Mouse (Mus musculus): Measurements from ENCODE around the gene Fthl17d.
"Not testable (repeated sequence)": the region's sequence is repeated elsewhere in the genome, so short reads cannot be mapped to it uniquely, and the experiment has no call there.

Fthl17d gene

DNA sequence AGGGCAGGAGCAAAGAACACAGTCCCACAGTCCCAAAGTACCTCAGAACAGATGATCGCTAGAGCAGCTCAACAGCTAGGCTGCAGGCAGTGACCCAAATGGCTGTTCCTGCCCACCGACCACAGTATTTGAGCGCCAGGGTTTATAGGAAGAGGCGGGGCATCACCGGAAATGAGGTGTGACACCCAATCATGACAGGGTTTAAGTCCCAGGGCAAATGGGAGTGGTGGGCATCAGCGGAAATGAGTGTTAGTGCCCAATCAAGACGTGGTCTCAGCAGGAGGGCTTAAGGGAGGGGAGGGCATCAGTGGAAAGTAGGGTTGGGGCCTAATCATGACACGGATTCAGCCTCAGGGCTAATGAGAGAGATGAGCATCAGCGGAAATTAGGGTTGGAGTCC lies at the start of gene Fthl17d:
Gene Fthl17d (minus strand): TSS at position 101 of the 400 bp plus-strand sequence.
- not testable (repeated sequence) for DNase-seq (ENCODE audit: low spot score)

DNA sequence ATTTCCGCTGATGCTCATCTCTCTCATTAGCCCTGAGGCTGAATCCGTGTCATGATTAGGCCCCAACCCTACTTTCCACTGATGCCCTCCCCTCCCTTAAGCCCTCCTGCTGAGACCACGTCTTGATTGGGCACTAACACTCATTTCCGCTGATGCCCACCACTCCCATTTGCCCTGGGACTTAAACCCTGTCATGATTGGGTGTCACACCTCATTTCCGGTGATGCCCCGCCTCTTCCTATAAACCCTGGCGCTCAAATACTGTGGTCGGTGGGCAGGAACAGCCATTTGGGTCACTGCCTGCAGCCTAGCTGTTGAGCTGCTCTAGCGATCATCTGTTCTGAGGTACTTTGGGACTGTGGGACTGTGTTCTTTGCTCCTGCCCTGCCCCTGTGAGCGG lies 46.6 kb upstream of the Fthl17d start, which contains the start of gene Fthl17e:
Gene Fthl17e (plus strand): TSS at position 301 of the 400 bp plus-strand sequence.
- not testable (repeated sequence) for DNase-seq (ENCODE audit: low spot score)

DNA sequence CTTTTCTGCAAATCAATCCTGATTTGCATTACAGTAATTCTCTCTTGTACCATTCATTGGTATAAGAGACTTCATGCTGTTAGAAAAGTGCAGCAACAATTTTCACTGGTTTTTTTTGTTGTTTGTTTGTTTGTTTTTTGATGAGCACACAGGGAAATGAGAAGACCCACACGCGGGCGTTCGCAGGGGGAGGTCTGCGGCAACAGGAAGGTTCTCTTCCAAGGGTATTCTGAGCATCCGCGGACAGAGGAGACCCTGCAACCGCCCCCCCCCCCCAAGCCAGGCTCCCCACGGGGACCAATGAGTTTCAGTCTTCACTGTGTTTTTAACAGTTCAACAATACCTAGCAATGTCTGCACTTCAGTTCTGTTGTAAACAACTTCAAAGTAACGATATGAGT lies 32.9 kb upstream of the Fthl17d start:
- no peak for DNase-seq (ENCODE audit: low spot score)

DNA sequence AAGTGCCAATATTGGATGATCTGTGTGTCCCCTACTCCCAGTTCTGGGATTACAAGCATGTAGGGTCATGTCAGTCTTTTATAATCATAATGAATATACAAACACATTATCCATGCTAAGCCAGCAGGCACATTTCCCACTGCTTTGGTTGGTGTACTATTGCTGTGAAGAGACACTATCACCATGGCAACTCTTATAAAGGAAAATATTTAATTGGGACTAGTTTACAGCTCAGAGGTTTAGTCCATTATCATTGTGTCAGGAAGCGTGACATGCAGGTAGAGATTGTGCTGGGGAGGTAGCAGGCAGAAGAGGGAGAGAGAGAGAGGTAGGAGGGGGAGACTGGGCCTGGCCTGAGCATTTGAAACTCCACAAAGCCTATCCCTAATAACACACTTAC lies 29.5 kb upstream of the Fthl17d start:
- no peak for DNase-seq (ENCODE audit: low spot score)

DNA sequence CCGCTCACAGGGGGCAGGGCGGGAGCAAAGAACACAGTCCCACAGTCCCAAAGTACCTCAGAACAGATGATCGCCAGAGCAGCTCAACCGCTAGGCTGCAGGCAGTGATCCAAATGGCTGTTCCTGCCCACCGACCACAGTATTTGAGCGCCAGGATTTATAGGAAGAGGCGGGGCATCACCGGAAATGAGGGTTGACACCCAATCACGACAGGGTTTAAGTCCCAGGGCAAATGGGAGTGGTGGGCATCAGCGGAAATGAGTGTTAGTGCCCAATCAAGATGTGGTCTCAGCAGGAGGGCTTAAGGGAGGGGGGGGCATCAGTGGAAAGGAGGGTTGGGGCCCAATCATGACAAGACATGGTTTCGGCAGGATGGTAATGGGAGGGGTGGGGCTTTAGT lies 10.1 kb downstream of the Fthl17d start, which contains the start of gene Fthl17c:
Gene Fthl17c (minus strand): TSS at position 101 of the 400 bp plus-strand sequence.
- not testable (repeated sequence) for DNase-seq (ENCODE audit: low spot score)

DNA sequence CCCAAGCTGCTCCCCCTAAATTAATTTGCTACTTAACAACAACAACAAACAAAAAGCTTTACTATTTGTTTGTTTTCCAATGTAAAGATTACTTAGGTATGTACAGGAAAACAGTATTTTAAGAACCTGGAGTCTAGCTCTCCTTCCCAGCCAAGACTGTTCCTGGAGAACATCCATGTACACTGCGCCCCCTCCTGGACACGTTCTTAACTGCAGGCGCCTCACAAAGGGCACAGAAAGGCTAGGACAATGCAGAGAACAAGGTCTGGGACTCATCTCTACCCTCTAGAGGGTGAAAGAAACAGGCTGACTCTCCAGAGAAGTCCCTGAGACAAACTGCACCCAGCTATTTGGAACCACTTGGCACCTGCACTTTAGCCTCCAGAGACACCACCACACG lies 21.9 kb downstream of the Fthl17d start:
- DNase-seq (ENCODE audit: low spot score) = not testable (repeated sequence)

DNA sequence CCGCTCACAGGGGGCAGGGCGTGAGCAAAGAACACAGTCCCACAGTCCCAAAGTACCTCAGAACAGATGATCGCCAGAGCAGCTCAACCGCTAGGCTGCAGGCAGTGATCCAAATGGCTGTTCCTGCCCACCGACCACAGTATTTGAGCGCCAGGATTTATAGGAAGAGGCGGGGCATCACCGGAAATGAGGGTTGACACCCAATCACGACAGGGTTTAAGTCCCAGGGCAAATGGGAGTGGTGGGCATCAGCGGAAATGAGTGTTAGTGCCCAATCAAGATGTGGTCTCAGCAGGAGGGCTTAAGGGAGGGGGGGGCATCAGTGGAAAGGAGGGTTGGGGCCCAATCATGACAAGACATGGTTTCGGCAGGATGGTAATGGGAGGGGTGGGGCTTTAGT lies 23.7 kb downstream of the Fthl17d start, which contains the start of gene Fthl17b:
Gene Fthl17b (minus strand): TSS at position 101 of the 400 bp plus-strand sequence.
- not testable (repeated sequence) for DNase-seq (ENCODE audit: low spot score)

DNA sequence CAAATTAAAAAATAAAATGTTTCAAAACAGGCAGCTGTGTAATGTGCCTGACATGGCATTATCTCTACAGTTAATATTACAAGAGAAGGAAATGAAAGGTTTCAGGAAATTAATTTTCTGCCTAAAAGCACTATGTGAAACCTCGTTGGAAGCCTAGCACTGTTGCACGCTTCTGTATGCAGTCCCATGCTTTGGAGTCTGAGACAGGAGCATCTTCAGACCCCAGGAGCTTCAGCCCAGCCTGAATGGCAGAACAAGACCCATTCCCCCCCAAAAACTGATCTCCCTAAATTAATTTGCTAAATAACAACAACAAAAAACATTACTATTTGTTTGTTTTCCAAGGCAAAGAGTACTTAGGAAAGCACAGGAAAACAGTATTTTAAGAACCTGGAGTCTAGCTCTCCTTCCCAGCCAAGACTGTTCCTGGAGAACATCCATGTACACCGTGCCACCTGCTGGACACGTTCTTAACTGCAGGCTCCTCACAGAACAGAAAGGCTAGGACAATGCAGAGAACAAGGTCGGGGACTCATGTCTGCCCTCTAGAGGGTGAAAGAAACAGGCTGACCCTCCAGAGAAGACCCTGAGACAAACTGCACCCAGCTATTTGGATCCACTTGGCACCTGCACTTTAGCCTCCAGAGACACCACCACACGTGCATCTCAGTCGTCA lies 38.3 kb downstream of the Fthl17d start:
- peak; percentile 57 for DNase-seq (ENCODE audit: low spot score)

DNA sequence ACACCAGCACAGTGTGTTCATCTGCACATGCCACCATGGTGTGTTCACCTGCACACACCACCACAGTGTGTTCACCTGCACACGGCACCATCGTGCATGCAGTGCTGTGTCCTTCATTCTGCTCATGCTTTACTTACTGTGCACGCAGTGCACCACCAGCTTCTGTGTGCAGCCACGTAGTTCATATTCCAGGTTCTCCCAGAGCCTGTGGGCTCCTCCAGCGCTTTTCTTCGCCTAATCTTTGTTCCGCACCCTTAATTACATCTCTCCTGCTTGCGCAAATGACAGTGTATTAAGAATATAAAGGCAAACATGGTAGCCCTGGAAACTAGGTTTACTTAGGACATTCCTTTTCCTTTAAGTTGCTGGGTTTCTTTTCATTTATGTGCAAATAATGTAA lies 42.5 kb downstream of the Fthl17d start:
- DNase-seq (ENCODE audit: low spot score) = no peak
